Mouse (Mus musculus) kidney, postnatal 10 days (tissue): ENCODE measurements at regions not wholly inside any gene's neighbourhood (a gene's known extent, or its start where the extent isn't known, plus 50 kb on each side); places are given as distances from the start of the nearest gene placed in this dataset.

Experiments
- DNase-seq: peaks from one replicate; pipeline ENCODE4 v3.0.0; 2021; ENCODE audit warnings: mixed read lengths

- no peak for DNase-seq
Observed at GRCm38 (mm10) chr1:23462411-23462810, 64.8 kb upstream of the Ogfrl1 start.

- no peak for DNase-seq
Observed at GRCm38 (mm10) chr1:23464081-23464480, 66.5 kb upstream of the Ogfrl1 start.

DNA sequence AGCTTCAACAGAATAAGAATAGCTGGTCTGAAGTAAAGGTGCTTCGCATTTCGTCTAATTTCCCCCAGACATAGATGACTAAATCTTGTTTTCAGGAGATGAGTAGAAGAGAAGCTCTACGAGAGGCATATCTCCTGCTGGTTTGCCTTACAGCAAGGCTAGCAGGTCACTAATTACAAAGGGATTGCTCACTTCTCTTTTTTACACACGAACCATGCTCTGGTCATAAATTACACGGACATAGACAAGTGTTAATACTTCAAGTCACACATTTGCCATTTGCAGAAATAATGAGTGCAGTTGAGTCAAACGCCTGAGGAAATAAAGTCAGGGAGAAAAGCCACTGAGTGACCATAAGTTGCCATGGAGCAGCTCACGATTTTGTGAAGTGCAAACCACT is 68.8 kb upstream of the Ogfrl1 start:
- no peak for DNase-seq

DNA sequence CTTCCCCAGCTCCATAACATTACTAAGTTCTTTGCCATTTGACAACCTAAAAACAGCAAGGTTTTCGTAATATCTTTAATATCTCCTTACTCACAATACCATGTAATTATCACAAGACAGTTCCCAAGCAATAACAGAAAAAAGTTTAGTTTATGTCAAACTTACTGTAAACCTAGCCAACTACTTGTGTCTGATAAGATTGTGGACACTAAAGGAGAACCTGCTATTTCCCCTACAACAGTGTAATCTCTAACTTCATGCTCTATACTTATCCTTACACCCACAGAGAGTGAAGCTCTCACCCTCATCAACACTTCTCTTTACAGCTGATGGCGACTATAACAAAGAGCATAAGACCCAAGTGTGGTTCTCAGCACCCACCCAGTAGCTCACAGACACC is 69.8 kb upstream of the Ogfrl1 start:
- no peak for DNase-seq

GRCm38 (mm10) chr1:23480776-23481320 is 83.3 kb upstream of the Ogfrl1 start:
- DNase-seq = no peak

- no peak for DNase-seq
Observed at GRCm38 (mm10) chr1:23484566-23484965, 87.0 kb upstream of the Ogfrl1 start.

DNA sequence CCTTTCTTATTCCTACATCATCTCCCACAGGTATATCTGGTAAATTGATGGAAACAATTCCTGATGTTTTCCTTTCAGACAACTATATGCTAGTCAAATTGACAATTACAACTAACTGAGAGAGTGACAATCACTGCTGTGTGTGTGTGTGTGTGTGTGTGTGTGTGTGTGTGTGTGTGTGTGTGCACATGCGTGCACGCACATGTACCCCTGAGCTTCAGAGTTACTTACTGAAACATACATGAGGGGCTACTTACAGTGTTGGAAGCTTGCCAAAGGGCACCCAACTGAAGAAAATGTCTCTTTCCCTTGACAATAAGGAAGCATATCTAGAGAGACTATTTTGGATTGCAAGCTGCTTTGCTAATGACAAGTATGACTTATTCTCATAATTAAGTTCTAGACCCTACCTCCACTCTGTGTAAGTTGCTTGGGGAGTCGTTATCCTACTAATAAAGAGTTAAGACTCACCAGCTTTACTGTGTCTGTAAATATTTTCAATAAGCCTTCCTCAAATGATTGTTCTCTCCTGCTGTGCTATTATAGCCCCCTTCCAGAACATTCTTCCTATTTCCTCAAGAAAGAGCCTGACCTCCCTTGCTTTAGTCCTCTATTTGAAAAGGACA is 87.7 kb upstream of the Ogfrl1 start:
- DNase-seq = no peak

DNA sequence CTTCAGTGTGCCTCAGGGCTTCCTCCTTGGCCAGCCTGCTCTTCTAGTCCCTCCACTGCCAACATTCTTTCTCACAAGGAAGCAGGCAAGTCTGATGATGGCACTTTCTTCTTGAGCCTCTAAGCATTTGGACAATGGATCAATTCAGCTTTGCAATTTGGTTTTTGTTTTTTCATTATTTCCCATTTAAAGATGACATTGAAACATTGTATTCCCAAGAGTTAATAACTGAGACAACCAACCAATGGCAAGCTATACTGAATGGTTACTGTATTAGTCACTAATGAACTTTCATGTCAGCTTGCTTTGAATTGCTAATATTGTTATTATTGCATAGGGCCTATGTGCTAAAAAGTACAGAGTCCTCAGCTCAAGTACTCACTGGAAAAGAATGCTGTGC is 89.5 kb upstream of the Ogfrl1 start:
- no peak for DNase-seq

DNA sequence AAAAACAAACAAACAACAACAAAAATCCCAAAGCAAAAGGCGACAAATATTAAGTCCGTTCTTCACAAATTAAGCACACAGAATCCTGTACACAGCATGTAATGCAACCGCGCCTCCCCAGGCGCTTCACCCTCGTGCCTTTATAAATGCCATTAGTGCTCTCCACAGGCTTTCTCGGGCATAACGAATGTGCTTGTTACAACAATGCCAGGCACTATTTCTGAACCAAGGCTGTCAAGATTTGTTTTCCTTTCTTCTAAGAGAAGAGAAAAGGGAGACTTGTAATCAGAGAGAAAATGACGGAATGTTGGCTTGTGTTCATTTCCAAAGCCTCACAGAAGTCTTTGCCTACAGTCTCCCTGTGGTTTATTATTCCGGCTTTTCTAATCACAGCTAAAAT is 93.1 kb upstream of the Ogfrl1 start:
- DNase-seq = peak; percentile 28

DNA sequence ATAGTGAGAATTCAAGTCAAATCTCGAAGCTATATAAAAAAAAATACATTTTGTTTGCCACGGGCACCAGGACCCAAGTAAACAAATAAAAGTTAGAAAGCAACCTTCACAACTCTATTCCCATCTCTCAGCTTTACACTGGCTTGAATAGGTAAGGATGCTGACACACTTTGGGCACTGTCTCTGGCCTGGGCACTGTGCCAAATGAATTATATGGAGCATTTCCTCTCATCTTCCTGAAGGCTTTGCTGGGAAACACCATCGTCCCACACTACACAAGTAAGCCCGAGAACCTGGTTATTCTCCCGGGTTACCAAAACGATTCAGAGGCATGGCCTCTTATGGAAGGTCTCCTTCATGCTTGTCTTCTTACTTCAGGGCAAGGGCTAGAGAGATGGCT is 93.5 kb upstream of the Ogfrl1 start:
- peak; percentile 53 for DNase-seq

- no peak for DNase-seq
Observed at GRCm38 (mm10) chr1:23492981-23493380, 95.4 kb upstream of the Ogfrl1 start.

DNA sequence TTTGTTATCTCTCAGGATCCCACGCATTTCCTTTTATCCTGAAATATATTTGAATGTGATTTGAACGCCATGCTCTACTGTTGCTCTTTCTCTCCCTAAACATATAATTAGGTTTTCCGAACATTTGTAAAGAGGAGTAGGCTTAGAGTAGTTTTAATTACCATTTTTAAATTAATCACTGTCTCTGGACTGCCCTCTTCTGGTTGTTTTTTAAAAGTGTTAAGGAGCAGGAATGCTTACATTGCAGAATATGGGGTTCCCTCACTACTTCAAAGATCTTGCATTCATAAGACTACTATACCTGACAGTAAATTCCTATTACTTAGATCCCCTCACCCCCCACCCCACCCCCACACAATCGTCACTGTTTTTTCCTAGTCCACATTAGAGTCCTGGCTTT is 97.8 kb upstream of the Ogfrl1 start:
- no peak for DNase-seq

GRCm38 (mm10) chr1:23520113-23520512 is 122.5 kb upstream of the Ogfrl1 start:
- DNase-seq = no peak

- no peak for DNase-seq
Observed at GRCm38 (mm10) chr1:23532659-23533058, 135.1 kb upstream of the Ogfrl1 start.

DNA sequence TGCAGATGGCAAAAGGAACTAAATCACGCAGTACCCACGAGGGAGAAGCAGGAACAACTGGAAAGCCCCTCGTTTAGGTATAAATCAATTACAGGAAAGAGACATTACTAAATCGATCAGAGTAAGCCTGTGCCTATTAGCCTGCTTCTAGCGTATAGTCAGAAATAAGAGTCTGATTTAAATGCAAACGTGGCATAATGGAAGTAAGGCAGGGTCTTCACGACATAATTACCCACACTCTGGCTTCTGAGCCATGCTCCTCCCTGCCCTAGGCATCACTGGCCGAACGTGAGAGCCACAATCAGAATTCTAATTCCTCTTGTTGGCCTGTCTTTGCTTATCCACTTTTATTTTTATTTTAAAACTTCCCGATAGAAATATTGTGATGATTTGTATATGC is 139.0 kb upstream of the Ogfrl1 start:
- no peak for DNase-seq

- DNase-seq = no peak
Observed at GRCm38 (mm10) chr1:23538419-23538818, 140.8 kb upstream of the Ogfrl1 start.

GRCm38 (mm10) chr1:23540594-23540993 is 143.0 kb upstream of the Ogfrl1 start:
- DNase-seq = peak; percentile 10

DNA sequence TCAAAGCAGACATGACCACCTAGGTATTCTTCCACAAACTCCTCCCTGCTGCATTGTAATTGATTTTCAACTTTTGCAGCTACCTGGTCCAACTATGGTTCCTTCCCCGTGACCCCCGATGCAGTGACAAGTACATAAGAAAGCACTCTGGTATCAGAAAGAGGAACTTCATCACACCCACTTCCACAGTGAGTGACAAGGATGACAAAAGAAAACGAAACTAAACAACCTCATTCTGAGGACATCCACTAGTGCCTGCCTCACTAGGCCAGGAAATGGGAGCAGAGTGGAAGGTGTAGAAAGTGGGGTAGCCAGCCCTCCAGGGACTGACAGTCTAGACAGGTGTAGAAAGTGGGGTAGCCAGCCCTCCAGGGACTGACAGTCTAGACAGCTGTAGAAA is 158.2 kb upstream of the Ogfrl1 start:
- DNase-seq = no peak

GRCm38 (mm10) chr1:23568106-23568505 is 170.5 kb upstream of the Ogfrl1 start:
- DNase-seq = no peak

DNA sequence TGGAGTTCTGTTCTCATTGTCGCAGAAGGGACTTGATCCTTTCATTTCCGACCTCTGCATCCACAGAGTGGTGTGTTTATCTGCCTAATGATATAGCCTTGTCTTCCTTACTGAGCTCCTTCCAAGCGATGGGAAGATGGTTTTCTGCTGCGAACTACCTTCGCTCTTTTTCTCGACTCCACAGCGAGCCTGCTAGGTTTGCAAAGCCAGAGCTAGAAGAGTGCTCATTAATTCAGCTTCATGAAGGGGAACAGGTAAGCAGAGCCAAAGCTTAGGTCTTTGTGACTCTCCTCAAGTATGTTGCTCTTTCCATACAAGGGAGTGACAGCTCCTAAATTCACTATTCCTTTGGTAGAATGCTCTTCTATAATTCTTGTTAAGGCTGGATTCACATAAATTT is 176.9 kb upstream of the Ogfrl1 start:
- no peak for DNase-seq

DNA sequence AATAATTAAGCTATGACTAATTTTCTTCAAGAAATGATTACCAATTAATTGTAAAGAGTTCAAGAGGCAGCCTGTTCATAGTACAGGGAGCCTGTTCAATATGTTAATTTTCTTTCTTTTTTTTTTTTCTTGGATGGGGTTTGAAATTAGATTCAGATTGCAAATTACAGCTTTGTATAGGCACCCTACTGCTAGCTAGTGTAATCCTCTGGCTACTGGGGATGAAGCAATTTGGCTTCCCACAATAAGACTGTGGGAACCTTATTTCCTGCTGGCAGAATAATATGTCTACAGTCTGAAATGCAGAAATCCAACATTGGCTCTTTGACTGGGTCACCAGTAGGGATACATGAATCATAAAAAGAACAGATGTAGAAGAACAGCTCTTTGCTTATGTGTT is 177.4 kb upstream of the Ogfrl1 start:
- no peak for DNase-seq

- DNase-seq = no peak
Observed at GRCm38 (mm10) chr1:23575515-23575914, 177.9 kb upstream of the Ogfrl1 start.

DNA sequence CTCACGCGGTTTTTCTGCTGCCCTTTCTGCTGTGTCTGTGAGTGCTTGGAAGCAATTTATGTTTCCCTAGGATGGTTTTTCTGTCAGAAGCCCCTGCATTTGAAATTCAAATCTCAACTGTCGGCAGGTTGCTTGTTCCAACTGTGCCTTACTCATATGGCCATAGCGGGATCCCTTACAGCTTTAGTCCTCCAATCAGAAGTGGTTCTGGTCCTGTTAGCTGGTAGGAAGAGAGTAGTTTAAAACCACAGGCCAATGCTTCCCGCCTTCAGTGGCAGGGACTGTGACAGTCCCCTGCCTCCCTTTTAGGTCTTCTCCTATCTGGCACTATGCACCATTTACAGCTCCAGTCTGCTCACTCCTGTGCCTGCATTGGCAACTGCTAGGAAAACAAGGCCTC is 178.6 kb upstream of the Ogfrl1 start:
- DNase-seq = no peak

- DNase-seq = no peak
Observed at GRCm38 (mm10) chr1:23589414-23589942, 172.1 kb upstream of the B3gat2 start.

DNA sequence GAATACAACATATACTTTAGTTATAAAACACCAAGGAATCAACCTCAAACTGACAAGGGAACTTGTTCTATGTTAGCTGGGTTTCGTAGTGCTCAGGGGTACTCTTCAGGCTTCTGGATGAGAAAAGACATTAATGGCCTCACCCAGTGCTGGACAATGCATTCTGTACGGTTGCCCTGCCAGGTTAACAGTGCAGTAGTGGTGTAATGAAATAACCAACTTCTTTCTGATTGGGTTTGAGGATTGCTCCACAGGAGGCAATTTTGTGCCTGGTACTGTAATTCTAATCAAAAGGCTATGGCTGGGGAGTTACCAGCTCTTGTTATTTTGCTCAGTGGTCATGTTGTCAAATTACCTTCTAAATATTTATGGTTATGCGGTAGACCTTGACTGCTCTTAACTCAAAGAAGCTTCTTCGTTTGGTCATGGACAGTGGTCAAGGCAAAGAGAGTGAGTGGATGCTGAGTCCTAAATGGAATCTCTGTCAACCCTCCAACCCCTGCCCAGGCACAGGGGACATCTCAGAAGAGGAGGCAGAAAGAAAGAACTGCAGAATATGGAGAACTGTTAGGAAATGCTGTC is 158.8 kb upstream of the B3gat2 start:
- DNase-seq = no peak
